Mouse (Mus musculus) heart, adult 11 months (tissue): Measurements from ENCODE around the gene Tent4a.

Source experiments
- DNase-seq: peaks from one replicate; pipeline ENCODE4 v3.0.0; 2022

The Tent4a gene

GRCm38 (mm10) chr13:69515091-69515490 lies 19.3 kb downstream of the Tent4a start:
- no peak for DNase-seq

GRCm38 (mm10) chr13:69509391-69510244 lies 24.8 kb downstream of the Tent4a start:
- peak; percentile 83 for DNase-seq

- DNase-seq, result no peak
Measured at GRCm38 (mm10) chr13:69507666-69508065, 26.8 kb downstream of the Tent4a start.

GRCm38 (mm10) chr13:69506341-69507086 lies 27.9 kb downstream of the Tent4a start:
- DNase-seq, result no peak

GRCm38 (mm10) chr13:69502863-69503262 lies 31.6 kb downstream of the Tent4a start:
- DNase-seq, result no peak

GRCm38 (mm10) chr13:69502157-69502750 lies 32.2 kb downstream of the Tent4a start:
- DNase-seq, result no peak

GRCm38 (mm10) chr13:69498276-69498675 lies 36.1 kb downstream of the Tent4a start:
- peak; percentile 89 for DNase-seq

GRCm38 (mm10) chr13:69492876-69493463 lies 41.4 kb downstream of the Tent4a start:
- peak; percentile 85 for DNase-seq

GRCm38 (mm10) chr13:69489777-69490176 lies 44.6 kb downstream of the Tent4a start:
- DNase-seq, result peak; percentile 87

- peak; percentile 71 for DNase-seq
Measured at GRCm38 (mm10) chr13:69488565-69489255, 45.7 kb downstream of the Tent4a start.

- DNase-seq, result peak; percentile 83
Measured at GRCm38 (mm10) chr13:69487611-69488275, 46.7 kb downstream of the Tent4a start.

GRCm38 (mm10) chr13:69487108-69487507 lies 47.3 kb downstream of the Tent4a start:
- DNase-seq, result peak; percentile 80

- DNase-seq, result no peak
Measured at GRCm38 (mm10) chr13:69485833-69486232, 48.6 kb downstream of the Tent4a start.

GRCm38 (mm10) chr13:69485326-69485725 lies 49.1 kb downstream of the Tent4a start:
- peak; percentile 82 for DNase-seq

GRCm38 (mm10) chr13:69482751-69483150 lies 51.7 kb downstream of the Tent4a start:
- peak; percentile 94 for DNase-seq

- DNase-seq, result peak; percentile 96
Measured at GRCm38 (mm10) chr13:69481634-69482505, 52.5 kb downstream of the Tent4a start.

- DNase-seq, result peak; percentile 95
Measured at GRCm38 (mm10) chr13:69481026-69481425, 53.4 kb downstream of the Tent4a start.

- peak; percentile 59 for DNase-seq
Measured at GRCm38 (mm10) chr13:69479906-69480305, 54.5 kb downstream of the Tent4a start.

- peak; percentile 60 for DNase-seq
Measured at GRCm38 (mm10) chr13:69478703-69479102, 55.7 kb downstream of the Tent4a start.

GRCm38 (mm10) chr13:69460635-69461465 lies 73.6 kb downstream of the Tent4a start:
- DNase-seq, result peak; percentile 70
